Mouse (Mus musculus): ENCODE data around the gene Prokr2.
"Not testable (repeated sequence)": the region's sequence is repeated elsewhere in the genome, so short reads cannot be mapped to it uniquely, and the experiment has no call there.

The Prokr2 gene

GRCm38 (mm10) chr2:132293694-132294450, 91.4 kb downstream of the Prokr2 start:
- in situ Hi-C loops (cut with MboI; ENCODE audit: low pct_unique_long_range_greater_than_20kb in 1 of 2, low sequenced_read_pairs in 2 of 2, unreplicated experiment in 1 of 2), result no loop called here

GRCm38 (mm10) chr2:132292083-132292482, 93.2 kb downstream of the Prokr2 start:
- in situ Hi-C loops (cut with MboI; ENCODE audit: low pct_unique_long_range_greater_than_20kb in 1 of 2, low sequenced_read_pairs in 2 of 2, unreplicated experiment in 1 of 2), result no loop called here

- in situ Hi-C loops (cut with MboI; ENCODE audit: low pct_unique_long_range_greater_than_20kb in 1 of 2, low sequenced_read_pairs in 2 of 2, unreplicated experiment in 1 of 2), result no loop called here
These were observed 94.0 kb downstream of the Prokr2 start for GRCm38 (mm10) chr2:132291265-132291664.

GRCm38 (mm10) chr2:132290808-132291207, 94.4 kb downstream of the Prokr2 start:
- in situ Hi-C loops (cut with MboI; ENCODE audit: low pct_unique_long_range_greater_than_20kb in 1 of 2, low sequenced_read_pairs in 2 of 2, unreplicated experiment in 1 of 2), result no loop called here

- in situ Hi-C loops (cut with MboI; ENCODE audit: low pct_unique_long_range_greater_than_20kb in 1 of 2, low sequenced_read_pairs in 2 of 2, unreplicated experiment in 1 of 2), result not testable (repeated sequence)
These were observed 96.0 kb downstream of the Prokr2 start for GRCm38 (mm10) chr2:132289213-132289612.

Data from mouse embryonic stem cell (cell line).